In the genomic region with DNA sequence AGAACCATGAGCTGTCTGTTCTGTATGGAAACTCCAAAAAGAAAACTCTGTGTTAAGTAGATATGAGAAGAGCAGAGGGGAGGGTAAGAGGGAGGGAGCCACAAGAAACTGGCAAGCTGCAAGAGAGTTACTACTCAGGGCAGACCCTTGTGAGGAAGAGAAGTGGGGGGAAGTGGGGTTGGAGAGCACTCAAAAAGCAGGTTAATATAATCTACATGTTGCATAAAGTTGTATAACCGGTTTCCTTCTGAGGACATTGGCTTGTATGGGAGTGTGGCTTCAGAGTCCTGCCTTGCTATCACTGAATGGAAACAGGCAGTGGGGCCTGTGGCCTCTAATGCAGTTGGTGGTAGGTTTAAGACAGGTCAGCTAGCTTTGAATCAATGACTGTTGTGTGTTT, we compare ENCODE assay signal across 23 mouse cellular contexts. TPM values are rescaled to one million over a fixed set of nuclear protein-coding genes. Genes with fewer than 3 reads are reported as not detected.
DNase-seq lines count a peak whose midpoint lies in the region; ATAC-seq and TF ChIP-seq lines count a peak whose summit lies in the region.
"Not testable (repeated sequence)": the region's sequence is repeated elsewhere in the genome, so short reads cannot be mapped to it uniquely, and the experiment has no call there.
"Had no signal": no experiment of that assay in that cellular context is flagged by ENCODE, and none has a peak within 500 bp of the region (broad histone marks: within the 10 kb centered on the region; RNA-seq: fewer than 3 reads in every experiment).

No protein-coding gene starts in this region.

- not testable (repeated sequence) for TF ChIP-seq EP300 in CH12.LX (IDR thresholded peaks at IDR 0.05; ENCODE audit: low read length)

- peak overlapping the region; percentile 84; the same call in 1 of the 2 replicates for H3K4me2 ChIP-seq in CH12.LX (ENCODE audit: insufficient read depth, low read depth, poor library complexity, severe bottlenecking)
- H3K4me2 ChIP-seq in intestine, embryonic 14.5 days (ENCODE audit: low read length); intestine, postnatal 0 days (replicated peaks; ENCODE audit: low read depth); lung, embryonic 16.5 days (ENCODE audit: low read depth, low read length); stomach, embryonic 16.5 days (ENCODE audit: low read depth, low read length): not testable (repeated sequence)

- not testable (repeated sequence) for TF ChIP-seq CTCF in CH12.LX (conservative IDR thresholded peaks at IDR 0.05 in 1 of 2, IDR thresholded peaks at IDR 0.05 in 1 of 2; ENCODE audit: low read depth in 2 of 2, low read length in 2 of 2); intestine, postnatal 0 days (IDR thresholded peaks at IDR 0.05; ENCODE audit: low read depth); lung, adult 2 months (IDR thresholded peaks at IDR 0.05; ENCODE audit: insufficient read depth, low read length)

- TF ChIP-seq POLR2A in CH12.LX (IDR thresholded peaks at IDR 0.05; ENCODE audit: low read depth, low read length); lung, adult 2 months (IDR thresholded peaks at IDR 0.05; ENCODE audit: borderline replicate concordance, extremely low read depth, low read depth, low read length): not testable (repeated sequence)

- H3K4me1 ChIP-seq in CH12.LX (ENCODE audit: control insufficient read depth in 1 of 2, insufficient read depth in 2 of 2); intestine, embryonic 14.5 days (replicated peaks; ENCODE audit: control insufficient read depth, insufficient read depth, low read length); intestine, postnatal 0 days (replicated peaks; ENCODE audit: control insufficient read depth, insufficient read depth, low read length); lung, adult 2 months (ENCODE audit: control insufficient read depth, insufficient read depth, low read length); lung, embryonic 16.5 days (replicated peaks; ENCODE audit: control insufficient read depth, insufficient read depth, low read length); stomach, embryonic 16.5 days (ENCODE audit: control insufficient read depth, insufficient read depth, low read length): not testable (repeated sequence)

- H3K36me3 ChIP-seq in CH12.LX (replicated peaks in 1 of 2; ENCODE audit: control insufficient read depth in 1 of 2, insufficient read depth in 1 of 2, low read length in 1 of 2); intestine, embryonic 14.5 days (ENCODE audit: control insufficient read depth, insufficient read depth, low read length); intestine, postnatal 0 days (ENCODE audit: control insufficient read depth, insufficient read depth); lung, embryonic 16.5 days (ENCODE audit: control insufficient read depth, insufficient read depth, low read length); stomach, embryonic 16.5 days (ENCODE audit: control insufficient read depth, insufficient read depth, low read length): not testable (repeated sequence)

- peak overlapping the region; percentile 92 for H3K27ac ChIP-seq in CH12.LX (ENCODE audit: insufficient read depth, low read depth)
- not testable (repeated sequence) for H3K27ac ChIP-seq in intestine, embryonic 14.5 days (ENCODE audit: low read depth); intestine, postnatal 0 days (ENCODE audit: low read depth, low read length); lung, embryonic 16.5 days (ENCODE audit: low read length); stomach, embryonic 16.5 days (ENCODE audit: low read length)

- H3K79me2 ChIP-seq in CH12.LX (replicated peaks; ENCODE audit: control insufficient read depth, extremely low read depth, insufficient read depth, poor library complexity, severe bottlenecking) = not testable (repeated sequence)

- not testable (repeated sequence) for TF ChIP-seq RAD21 in CH12.LX (IDR thresholded peaks at IDR 0.05; ENCODE audit: low read depth, low read length)

- H3K4me3 ChIP-seq in CH12.LX (replicated peaks in 1 of 3; ENCODE audit: low read depth in 2 of 3, low read length in 2 of 3, poor library complexity in 1 of 3); intestine, embryonic 14.5 days (ENCODE audit: low read depth, low read length); intestine, postnatal 0 days (ENCODE audit: low read depth, low read length); lung, adult 2 months (replicated peaks; ENCODE audit: extremely low read depth, low read depth, low read length); lung, embryonic 16.5 days (ENCODE audit: low read length); stomach, embryonic 16.5 days (replicated peaks; ENCODE audit: low read length): not testable (repeated sequence)

- in situ Hi-C loops in CH12.LX (cut with MboI; ENCODE audit: low pct_ligation_motif_present, low pct_unique_long_range_greater_than_20kb, low sequenced_read_pairs) = not testable (repeated sequence)

- not testable (repeated sequence) for DNase-seq in CH12.LX (ENCODE audit: extremely low read depth); intestine, embryonic 14.5 days (ENCODE audit: low spot score)
- DNase-seq in lung, adult 2 months = peak; percentile 59
- peak; percentile 72 for DNase-seq in lung, postnatal 14 days
- peak; percentile 71 to 77 for DNase-seq in lung, postnatal 4 days

- not testable (repeated sequence) for H3K27me3 ChIP-seq in CH12.LX (replicated peaks); intestine, embryonic 14.5 days (replicated peaks; ENCODE audit: control insufficient read depth, insufficient read depth, low read length); intestine, postnatal 0 days (replicated peaks; ENCODE audit: control insufficient read depth, insufficient read depth, low read length); lung, embryonic 16.5 days (ENCODE audit: control insufficient read depth, insufficient read depth, low read depth, low read length); stomach, embryonic 16.5 days (ENCODE audit: control insufficient read depth, insufficient read depth, low read length)

- not testable (repeated sequence) for H3K9me3 ChIP-seq in CH12.LX (replicated peaks; ENCODE audit: low read length); intestine, embryonic 14.5 days (ENCODE audit: control insufficient read depth, low read length); intestine, postnatal 0 days (ENCODE audit: control insufficient read depth); lung, embryonic 16.5 days (ENCODE audit: control insufficient read depth, low read length); stomach, embryonic 16.5 days (replicated peaks; ENCODE audit: control insufficient read depth, low read length)

- WGBS in intestine, embryonic 14.5 days = no CpG with 5 or more reads among the region's 1 CpGs
- WGBS in intestine, postnatal 0 days = 50% methylated on average over 1 of the region's 1 CpGs
- 44% methylated on average over 1 of the region's 1 CpGs for WGBS in lung, adult 2 months
- WGBS in lung, embryonic 16.5 days = 44% methylated on average over 1 of the region's 1 CpGs
- WGBS in stomach, embryonic 16.5 days = 60% methylated on average over 1 of the region's 1 CpGs

- H3K9ac ChIP-seq in CH12.LX (ENCODE audit: insufficient read depth, low read depth) = peak overlapping the region; percentile 74
- H3K9ac ChIP-seq in intestine, embryonic 14.5 days (ENCODE audit: low read length); intestine, postnatal 0 days (ENCODE audit: low read depth, low read length); lung, embryonic 16.5 days (ENCODE audit: low read length); stomach, embryonic 16.5 days (ENCODE audit: low read length): not testable (repeated sequence)

- dilution Hi-C loops in CH12.LX (cut with MboI; ENCODE audit: extremely low pct_ligation_motif_present, extremely low pct_unique_long_range_greater_than_20kb, low sequenced_read_pairs) = not testable (repeated sequence)

- ATAC-seq in intestine, embryonic 14.5 days (replicated peaks; ENCODE audit: low FRiP score, low TSS enrichment, low read depth) = 0 out of 2 replicates have a peak, but pooled peaks have one; percentile 64
- ATAC-seq in intestine, postnatal 0 days = 0 out of 2 replicates have a peak, but pooled peaks have one; percentile 43
- peak; percentile 97 for ATAC-seq in lung, embryonic 16.5 days (ENCODE audit: low read depth)
- ATAC-seq in stomach, embryonic 16.5 days (ENCODE audit: insufficient read depth, low FRiP score) = peak; percentile 72; the same call in 1 of the 2 replicates

RNA-seq across cellular contexts. Expression of a gene that starts 1.5 kb away (rescaled TPM):
- total RNA-seq in CH12.LX (2012; rRNA removed) (260 and 537 TPM in 2 replicates), CH12.LX (2014; rRNA removed) (842 and 913 TPM in 2 replicates)
- 278 and 348 TPM in 2 replicates for polyA plus RNA-seq in CH12.LX (2012; ENCODE audit: insufficient read length, low read depth)
- 3.5 and 4.0 TPM in 2 replicates for polyA plus RNA-seq in intestine, embryonic 14.5 days (2014; fragmentation: Nextera tagmentation; extraction: Ambion mirVana)
- 8.0 and 8.2 TPM in 2 replicates for polyA plus RNA-seq in intestine, postnatal 0 days (2015; fragmentation: Nextera tagmentation; extraction: Ambion mirVana)
- polyA plus RNA-seq in lung, adult 2 months (2012; rRNA removed) = 4.9 and 6.1 TPM in 2 replicates
- polyA plus RNA-seq in lung, embryonic 16.5 days (2015; fragmentation: Nextera tagmentation; extraction: Ambion mirVana) = 11.2 and 12.7 TPM in 2 replicates
- 2.3 and 2.7 TPM in 2 replicates for polyA plus RNA-seq in stomach, embryonic 16.5 days (2015; fragmentation: Nextera tagmentation; extraction: Ambion mirVana)
- total RNA-seq: G1E; gastrocnemius, adult 2 months; gastrocnemius, postnatal 14 days had no signal
- polyA plus RNA-seq: G1E, Patski had no signal

RNA-seq across cellular contexts. Expression of a gene that starts 1.7 kb away (rescaled TPM):
- 3.7 and 4.3 TPM in 2 replicates for total RNA-seq in CH12.LX (2012; rRNA removed)
- total RNA-seq in CH12.LX (2014; rRNA removed) = 8.5 and 10.9 TPM in 2 replicates
- 8.6 and 8.9 TPM in 2 replicates for polyA plus RNA-seq in CH12.LX (2012; ENCODE audit: insufficient read length, low read depth)
- not detected in 2 replicates for polyA plus RNA-seq in intestine, embryonic 14.5 days (2014; fragmentation: Nextera tagmentation; extraction: Ambion mirVana)
- 0.69 and 2.1 TPM in 2 replicates for polyA plus RNA-seq in intestine, postnatal 0 days (2015; fragmentation: Nextera tagmentation; extraction: Ambion mirVana)
- not detected in 2 replicates for polyA plus RNA-seq in lung, adult 2 months (2012; rRNA removed)
- 1.2 and 3.1 TPM in 2 replicates for polyA plus RNA-seq in lung, embryonic 16.5 days (2015; fragmentation: Nextera tagmentation; extraction: Ambion mirVana)
- polyA plus RNA-seq in stomach, embryonic 16.5 days (2015; fragmentation: Nextera tagmentation; extraction: Ambion mirVana) = 1.0 and 1.7 TPM in 2 replicates
- total RNA-seq: adrenal gland, adult 18-20 months; adrenal gland, postnatal 10 days; adrenal gland, postnatal 36 days; forebrain, postnatal 0 days; gastrocnemius, adult 2 months; gastrocnemius, postnatal 14 days; heart, postnatal 10 days; heart, postnatal 36 days had no signal
- polyA plus RNA-seq: forebrain, embryonic 14.5 days; frontal cortex, adult 2 months; G1E; heart, embryonic 12.5 days; heart, embryonic 15.5 days; hindbrain, embryonic 13.5 days; Patski had no signal

RNA-seq across cellular contexts. Expression of a gene that starts 13.0 kb away (rescaled TPM):
- 25.5 and 29.9 TPM in 2 replicates for total RNA-seq in CH12.LX (2012; rRNA removed)
- total RNA-seq in CH12.LX (2014; rRNA removed) = 30.5 and 30.9 TPM in 2 replicates
- 48.9 and 52.0 TPM in 2 replicates for polyA plus RNA-seq in CH12.LX (2012; ENCODE audit: insufficient read length, low read depth)
- 24.0 and 26.0 TPM in 2 replicates for polyA plus RNA-seq in intestine, embryonic 14.5 days (2014; fragmentation: Nextera tagmentation; extraction: Ambion mirVana)
- polyA plus RNA-seq in intestine, postnatal 0 days (2015; fragmentation: Nextera tagmentation; extraction: Ambion mirVana) = 29.1 and 32.2 TPM in 2 replicates
- polyA plus RNA-seq in lung, adult 2 months (2012; rRNA removed) = 10.6 and 19.1 TPM in 2 replicates
- 32.8 and 36.5 TPM in 2 replicates for polyA plus RNA-seq in lung, embryonic 16.5 days (2015; fragmentation: Nextera tagmentation; extraction: Ambion mirVana)
- 26.9 and 30.8 TPM in 2 replicates for polyA plus RNA-seq in stomach, embryonic 16.5 days (2015; fragmentation: Nextera tagmentation; extraction: Ambion mirVana)

Comparison
In these comparisons a context has a peak if more than half of its experiments do, and no peak if none do; other contexts are left out.
1. ATAC-seq: peak in every context shown above with its lines; median percentile 97 in lung, embryonic 16.5 days; 72 in stomach, embryonic 16.5 days; 64 in intestine, embryonic 14.5 days; 43 in intestine, postnatal 0 days.
2. RNA of a gene that starts 1.5 kb away (polyA plus RNA-seq): 278 to 348 TPM in CH12.LX; 11.2 to 12.7 TPM in lung, embryonic 16.5 days, 8.0 to 8.2 TPM in intestine, postnatal 0 days, 4.9 to 6.1 TPM in lung, adult 2 months, 3.5 to 4.0 TPM in intestine, embryonic 14.5 days and 2.3 to 2.7 TPM in stomach, embryonic 16.5 days; every median in the first group is over 10 times any median in the second.